Mouse (Mus musculus): ENCODE measurements around the gene Slc1a2. TPM values are rescaled to one million over a fixed set of nuclear protein-coding genes. Genes with fewer than 3 reads are reported as not detected.

The Slc1a2 gene
- polyA plus RNA-seq, 1 experiment from 2014 or later, result 18.8 TPM

- WGBS, result 66% methylated on average over 2 of the region's 2 CpGs
- H3K27ac ChIP-seq (replicated peaks), result no peak overlapping the region
- no peaks in the 10 kb centered on the region for H3K27me3 ChIP-seq
- no peaks in the 10 kb centered on the region for H3K36me3 ChIP-seq
- no peak for ATAC-seq (ENCODE audit: low read depth)
- H3K9ac ChIP-seq, result no peak overlapping the region
- H3K9me3 ChIP-seq, result no peaks in the 10 kb centered on the region
- no peaks in the 10 kb centered on the region for H3K4me1 ChIP-seq (replicated peaks)
- no peak overlapping the region for H3K4me2 ChIP-seq
- H3K4me3 ChIP-seq, result no peak overlapping the region
Observed at GRCm38 (mm10) chr2:102721859-102722258, 63.4 kb downstream of the Slc1a2 start.

DNA sequence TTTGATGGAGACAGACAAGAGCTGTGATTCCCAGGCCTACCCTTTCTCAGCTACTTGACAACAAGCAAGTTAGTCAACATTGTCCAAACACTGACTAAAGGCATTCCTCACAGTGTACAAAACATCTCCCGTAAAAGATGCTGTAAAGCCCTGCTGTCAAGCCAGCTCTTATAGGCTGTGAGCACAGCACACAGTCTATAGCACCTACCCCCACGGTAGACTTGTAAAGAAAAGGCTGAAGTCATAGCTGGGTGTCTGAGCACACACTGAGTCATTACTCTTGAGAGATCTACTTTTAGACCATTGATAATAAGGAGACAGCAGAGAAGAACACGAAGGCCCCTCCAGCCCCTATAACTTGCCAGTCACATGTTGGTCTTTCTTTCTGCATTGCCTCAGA lies 66.6 kb downstream of the Slc1a2 start:
- Histone ChIP-seq H3K4me2 (no peak overlapping the region), H3K36me3 (no peaks in the 10 kb centered on the region), H3K4me3 (no peak overlapping the region), H3K9ac (no peak overlapping the region), H3K27me3 (no peaks in the 10 kb centered on the region), H3K27ac (replicated peaks) (no peak overlapping the region), H3K4me1 (replicated peaks) (peaks cover 3% of the 10 kb centered on the region), H3K9me3 (no peaks in the 10 kb centered on the region)
- ATAC-seq (ENCODE audit: low read depth), result no peak
- WGBS, result 57% methylated on average over 3 of the region's 3 CpGs

DNA sequence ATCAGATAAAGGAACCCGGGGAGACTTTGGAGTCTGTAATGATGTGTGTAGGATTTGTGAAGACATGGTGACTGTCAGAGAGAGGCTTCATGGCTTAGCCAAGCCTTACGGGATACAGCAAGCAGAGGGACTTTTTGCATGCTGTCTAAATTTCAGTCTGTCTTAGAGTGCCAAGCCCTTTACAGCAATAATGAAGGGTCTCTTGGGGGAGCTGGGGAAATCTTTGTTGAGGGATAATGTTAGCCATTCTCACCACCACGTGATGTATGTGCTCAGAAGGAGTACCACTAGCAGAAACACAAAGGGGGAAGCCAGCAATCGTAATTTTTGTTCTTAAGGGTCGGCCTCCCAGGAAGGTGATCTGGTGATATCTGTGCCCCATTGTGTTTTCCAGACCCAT lies 71.9 kb downstream of the Slc1a2 start:
- peaks cover 17% of the 10 kb centered on the region for H3K4me1 ChIP-seq (replicated peaks)
- WGBS, result 39% methylated on average over 5 of the region's 5 CpGs
- H3K27me3 ChIP-seq, result no peaks in the 10 kb centered on the region
- no peak overlapping the region for H3K9ac ChIP-seq
- H3K4me2 ChIP-seq, result no peak overlapping the region
- no peaks in the 10 kb centered on the region for H3K9me3 ChIP-seq
- 0 out of 2 replicates have a peak, but pooled peaks have one; percentile 23 for ATAC-seq (ENCODE audit: low read depth)
- H3K4me3 ChIP-seq, result no peak overlapping the region
- no peak overlapping the region for H3K27ac ChIP-seq (replicated peaks)
- H3K36me3 ChIP-seq, result no peaks in the 10 kb centered on the region

- 36% methylated on average over 8 of the region's 8 CpGs for WGBS
- no peak for ATAC-seq (ENCODE audit: low read depth)
Observed at GRCm38 (mm10) chr2:102730788-102731187, 72.3 kb downstream of the Slc1a2 start.

GRCm38 (mm10) chr2:102733128-102733527 lies 74.7 kb downstream of the Slc1a2 start:
- Histone ChIP-seq H3K9ac (no peak overlapping the region), H3K4me1 (replicated peaks) (peaks cover 17% of the 10 kb centered on the region), H3K9me3 (no peaks in the 10 kb centered on the region), H3K27me3 (no peaks in the 10 kb centered on the region), H3K36me3 (peaks cover 9% of the 10 kb centered on the region; the same call in 1 of the 2 replicates), H3K4me2 (no peak overlapping the region), H3K4me3 (no peak overlapping the region), H3K27ac (replicated peaks) (no peak overlapping the region)
- 89% methylated on average over 4 of the region's 4 CpGs for WGBS
- ATAC-seq (ENCODE audit: low read depth), result no peak

More at GRCm38 (mm10) chr2:102730788-102731187, 72.3 kb downstream of the Slc1a2 start:
- Histone ChIP-seq H3K4me1 (replicated peaks) (peaks cover 17% of the 10 kb centered on the region), H3K9ac (no peak overlapping the region), H3K9me3 (no peaks in the 10 kb centered on the region), H3K4me2 (no peak overlapping the region), H3K27me3 (no peaks in the 10 kb centered on the region), H3K36me3 (no peaks in the 10 kb centered on the region), H3K27ac (replicated peaks) (no peak overlapping the region), H3K4me3 (no peak overlapping the region)

- Histone ChIP-seq H3K4me2 (no peak overlapping the region), H3K27me3 (no peaks in the 10 kb centered on the region), H3K9ac (no peak overlapping the region), H3K4me3 (no peak overlapping the region), H3K4me1 (replicated peaks) (peaks cover 17% of the 10 kb centered on the region), H3K9me3 (no peaks in the 10 kb centered on the region), H3K27ac (replicated peaks) (no peak overlapping the region), H3K36me3 (peaks cover 17% of the 10 kb centered on the region)
- ATAC-seq (ENCODE audit: low read depth), result no peak
- 80% methylated on average over 3 of the region's 3 CpGs for WGBS
Observed at GRCm38 (mm10) chr2:102734055-102734454, 75.6 kb downstream of the Slc1a2 start.

GRCm38 (mm10) chr2:102735031-102735430 lies 76.6 kb downstream of the Slc1a2 start:
- no peak overlapping the region for H3K4me2 ChIP-seq
- peaks cover 15% of the 10 kb centered on the region for H3K4me1 ChIP-seq (replicated peaks)
- H3K27me3 ChIP-seq, result no peaks in the 10 kb centered on the region
- H3K36me3 ChIP-seq, result peaks cover 25% of the 10 kb centered on the region
- no peaks in the 10 kb centered on the region for H3K9me3 ChIP-seq
- H3K9ac ChIP-seq, result no peak overlapping the region
- ATAC-seq (ENCODE audit: low read depth), result no peak
- H3K4me3 ChIP-seq, result no peak overlapping the region
- WGBS, result 87% methylated on average over 2 of the region's 2 CpGs
- no peak overlapping the region for H3K27ac ChIP-seq (replicated peaks)

DNA sequence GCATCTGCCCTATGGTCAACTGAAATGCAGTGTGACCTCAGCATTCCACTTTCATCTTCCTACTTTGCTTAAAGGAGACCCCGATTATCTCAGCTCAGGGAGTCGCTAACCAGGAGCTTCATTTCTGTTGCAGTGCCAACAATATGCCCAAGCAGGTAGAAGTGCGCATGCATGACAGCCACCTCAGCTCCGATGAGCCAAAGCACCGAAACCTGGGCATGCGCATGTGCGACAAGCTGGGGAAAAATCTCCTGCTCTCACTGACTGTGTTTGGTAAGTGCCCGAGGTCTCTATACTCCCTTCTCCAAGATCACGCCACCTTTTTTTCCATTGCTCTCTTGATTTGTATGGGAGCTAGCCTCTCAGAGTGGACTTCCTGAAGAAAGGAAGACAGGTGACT lies 77.4 kb downstream of the Slc1a2 start:
- no peak for ATAC-seq (ENCODE audit: low read depth)
- H3K4me2 ChIP-seq, result no peak overlapping the region
- H3K9me3 ChIP-seq, result no peaks in the 10 kb centered on the region
- no peak overlapping the region for H3K9ac ChIP-seq
- H3K27ac ChIP-seq (replicated peaks), result no peak overlapping the region
- no peak overlapping the region for H3K4me3 ChIP-seq
- H3K4me1 ChIP-seq (replicated peaks), result peaks cover 7% of the 10 kb centered on the region
- no peaks in the 10 kb centered on the region for H3K27me3 ChIP-seq
- 93% methylated on average over 9 of the region's 9 CpGs for WGBS
- H3K36me3 ChIP-seq, result peaks cover 31% of the 10 kb centered on the region

GRCm38 (mm10) chr2:102736490-102736889 lies 78.0 kb downstream of the Slc1a2 start:
- no peak for ATAC-seq (ENCODE audit: low read depth)
- Histone ChIP-seq H3K4me3 (no peak overlapping the region), H3K27ac (replicated peaks) (no peak overlapping the region), H3K36me3 (peaks cover 31% of the 10 kb centered on the region), H3K4me1 (replicated peaks) (peaks cover under 1% of the 10 kb centered on the region), H3K9me3 (no peaks in the 10 kb centered on the region), H3K9ac (no peak overlapping the region), H3K4me2 (no peak overlapping the region), H3K27me3 (no peaks in the 10 kb centered on the region)
- 88% methylated on average over 5 of the region's 5 CpGs for WGBS

DNA sequence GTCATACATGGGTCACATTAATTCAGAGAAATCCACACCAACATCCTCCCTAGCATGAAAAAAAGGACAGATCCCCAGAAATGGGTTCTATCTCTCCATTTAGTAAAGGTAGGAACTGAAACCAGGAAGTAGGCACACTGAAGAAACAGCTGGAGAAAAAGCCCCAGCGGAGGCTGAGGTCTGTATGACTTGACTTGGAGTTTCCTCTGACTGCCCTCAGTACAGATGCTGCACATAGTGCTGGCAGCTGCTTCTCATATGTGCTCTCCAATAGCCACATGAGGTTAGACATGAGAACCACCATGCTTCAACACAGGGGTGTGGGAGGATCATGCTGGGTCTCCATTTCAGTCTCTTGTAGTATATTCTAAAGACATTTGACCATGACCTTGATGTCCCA lies 80.4 kb downstream of the Slc1a2 start:
- Histone ChIP-seq H3K9ac (no peak overlapping the region), H3K27ac (replicated peaks) (no peak overlapping the region), H3K4me1 (replicated peaks) (no peaks in the 10 kb centered on the region; the same call in 1 of the 2 replicates), H3K9me3 (no peaks in the 10 kb centered on the region), H3K4me2 (no peak overlapping the region), H3K27me3 (no peaks in the 10 kb centered on the region), H3K36me3 (peaks cover 40% of the 10 kb centered on the region), H3K4me3 (no peak overlapping the region)
- 92% methylated on average over 1 of the region's 1 CpGs for WGBS
- ATAC-seq (ENCODE audit: low read depth), result no peak

DNA sequence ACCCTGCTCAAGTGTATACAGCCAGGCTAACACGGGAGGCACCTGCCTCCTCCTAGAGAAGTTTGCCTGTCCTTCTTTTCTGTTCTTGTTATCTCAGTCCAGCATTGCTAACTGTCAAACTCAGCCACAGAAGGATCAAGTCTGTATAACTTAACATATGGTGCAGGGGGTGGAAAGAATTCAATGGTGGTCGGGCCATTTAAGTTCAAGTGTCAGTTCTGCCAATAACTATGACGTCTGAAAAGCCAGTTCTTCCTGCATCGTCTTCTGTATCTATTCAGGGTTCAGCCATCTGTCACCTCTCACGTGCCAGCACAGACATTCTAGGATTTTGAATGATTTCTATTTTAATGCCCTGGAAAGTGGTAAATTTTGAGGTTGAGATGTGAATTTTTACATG lies 84.2 kb downstream of the Slc1a2 start:
- no peak overlapping the region for H3K27ac ChIP-seq (replicated peaks)

DNA sequence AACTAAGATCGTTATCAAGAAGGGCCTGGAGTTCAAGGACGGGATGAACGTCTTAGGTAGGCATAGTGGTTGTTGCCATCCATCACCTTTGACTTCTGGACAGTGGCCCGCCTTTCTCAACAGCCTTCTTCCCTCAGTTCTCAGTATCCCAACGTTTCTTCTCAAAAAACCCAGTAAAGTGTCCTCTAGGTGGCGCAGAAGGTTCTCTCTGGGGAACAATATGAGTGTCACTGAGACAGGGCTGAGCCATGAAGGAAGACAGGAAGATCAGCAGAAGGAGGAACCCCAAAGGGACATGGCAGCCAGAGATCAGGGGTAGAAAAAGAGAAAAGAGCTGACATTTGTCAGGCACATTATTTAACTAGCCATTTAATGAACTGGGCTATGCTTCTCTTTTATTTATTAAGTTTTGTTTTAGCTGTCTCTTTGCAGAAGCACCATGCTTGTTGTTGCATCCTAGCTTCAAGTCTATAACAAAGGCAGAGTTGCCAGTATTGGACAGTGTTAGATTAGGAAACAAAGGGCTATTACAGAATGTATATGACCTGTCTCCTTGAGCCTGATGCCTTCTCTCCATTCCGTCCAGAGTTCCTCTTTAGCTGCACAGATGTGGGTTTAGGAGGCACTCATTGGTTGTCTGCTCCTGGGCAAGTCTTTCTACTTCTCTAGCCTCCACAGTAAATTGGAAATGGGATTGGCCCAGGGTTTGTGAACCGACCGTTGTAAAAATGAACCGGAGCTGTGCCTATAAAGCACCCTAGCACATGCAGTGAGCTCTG lies 85.6 kb downstream of the Slc1a2 start:
- Histone ChIP-seq H3K4me2 (no peak overlapping the region), H3K27ac (replicated peaks) (peak overlapping the region; percentile 46), H3K36me3 (peaks cover 28% of the 10 kb centered on the region), H3K4me3 (no peak overlapping the region), H3K9me3 (no peaks in the 10 kb centered on the region), H3K9ac (no peak overlapping the region), H3K27me3 (no peaks in the 10 kb centered on the region), H3K4me1 (replicated peaks) (peaks cover 19% of the 10 kb centered on the region)
- no peak for ATAC-seq (ENCODE audit: low read depth)
- WGBS, result 58% methylated on average over 10 of the region's 10 CpGs

More for the DNA sequence above, 84.2 kb downstream of the Slc1a2 start:
- no peak for ATAC-seq (ENCODE audit: low read depth)
- Histone ChIP-seq H3K36me3 (peaks cover 39% of the 10 kb centered on the region), H3K9ac (no peak overlapping the region), H3K4me3 (no peak overlapping the region), H3K4me1 (replicated peaks) (peaks cover 19% of the 10 kb centered on the region), H3K9me3 (no peaks in the 10 kb centered on the region), H3K4me2 (no peak overlapping the region), H3K27me3 (no peaks in the 10 kb centered on the region)
- WGBS, result 79% methylated on average over 5 of the region's 5 CpGs

Data from neural tube, embryonic 13.5 days (tissue).